17 mouse cellular contexts compared by ENCODE assay signal in the genomic region with DNA sequence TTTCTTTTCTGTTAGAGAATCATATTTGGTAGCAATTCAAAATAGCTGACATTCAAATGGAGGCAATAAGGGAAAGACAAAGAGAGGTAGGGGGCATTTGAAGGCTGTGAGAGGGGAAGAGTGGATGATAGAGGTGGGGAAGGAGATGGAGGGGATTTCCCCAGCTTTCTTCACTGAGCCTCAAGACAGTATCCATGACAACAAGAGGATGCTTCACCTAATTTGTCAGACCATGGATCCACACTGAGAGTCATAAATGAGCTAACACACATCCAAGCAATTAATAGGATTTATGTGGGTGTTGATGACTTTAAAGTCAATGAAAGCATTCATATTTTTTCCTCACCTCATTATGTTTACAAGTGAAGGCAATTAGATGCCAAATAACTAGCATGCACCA.
DNase-seq lines count a peak whose midpoint lies in the region; ATAC-seq and TF ChIP-seq lines count a peak whose summit lies in the region.
"Had no signal": no experiment of that assay in that cellular context is flagged by ENCODE, and none has a peak within 500 bp of the region (broad histone marks: within the 10 kb centered on the region; RNA-seq: fewer than 3 reads in every experiment).

No protein-coding gene starts in this region.

- H3K36me3 ChIP-seq in forebrain, embryonic 14.5 days (ENCODE audit: control insufficient read depth, insufficient read depth, low read length): no peaks in the 10 kb centered on the region
- H3K36me3 ChIP-seq in forebrain, embryonic 10.5 days (replicated peaks): no peaks in the 10 kb centered on the region
- no peaks in the 10 kb centered on the region for H3K36me3 ChIP-seq in hindbrain, embryonic 15.5 days
- no peaks in the 10 kb centered on the region for H3K36me3 ChIP-seq in hindbrain, embryonic 10.5 days
- H3K36me3 ChIP-seq: embryonic facial prominence, embryonic 10.5 days; heart, embryonic 12.5 days; intestine, embryonic 15.5 days had no signal

- H3K4me1 ChIP-seq in forebrain, embryonic 14.5 days (ENCODE audit: control insufficient read depth, insufficient read depth, low read length): no peaks in the 10 kb centered on the region
- no peaks in the 10 kb centered on the region for H3K4me1 ChIP-seq in forebrain, embryonic 10.5 days
- no peaks in the 10 kb centered on the region for H3K4me1 ChIP-seq in hindbrain, embryonic 15.5 days (replicated peaks)
- no peaks in the 10 kb centered on the region for H3K4me1 ChIP-seq in hindbrain, embryonic 10.5 days (replicated peaks)
- H3K4me1 ChIP-seq: embryonic facial prominence, embryonic 10.5 days; heart, embryonic 12.5 days; intestine, embryonic 15.5 days had no signal

- ATAC-seq in forebrain, embryonic 14.5 days: no peak
- ATAC-seq in hindbrain, embryonic 15.5 days (ENCODE audit: low FRiP score, low read depth): 0 out of 2 replicates have a peak, but pooled peaks have one; percentile 19
- ATAC-seq: activated CD4-positive, CD25-positive, alpha-beta regulatory T cell, adult 4 months; forebrain, postnatal 0 days; intestine, embryonic 15.5 days; Patski had no signal

- H3K4me2 ChIP-seq in forebrain, embryonic 14.5 days (ENCODE audit: low read length): no peak overlapping the region
- H3K4me2 ChIP-seq in hindbrain, embryonic 15.5 days: no peak overlapping the region
- H3K4me2 ChIP-seq: heart, embryonic 12.5 days; intestine, embryonic 15.5 days had no signal

- no peak overlapping the region for H3K4me3 ChIP-seq in forebrain, embryonic 14.5 days (ENCODE audit: low read depth, low read length)
- no peak overlapping the region for H3K4me3 ChIP-seq in forebrain, embryonic 10.5 days
- H3K4me3 ChIP-seq in hindbrain, embryonic 15.5 days: no peak overlapping the region
- H3K4me3 ChIP-seq in hindbrain, embryonic 10.5 days: no peak overlapping the region
- H3K4me3 ChIP-seq: embryonic facial prominence, embryonic 10.5 days; heart, embryonic 12.5 days; intestine, embryonic 15.5 days had no signal

- peak; percentile 7 for DNase-seq in forebrain, embryonic 14.5 days (ENCODE audit: low spot score)
- DNase-seq in forebrain, embryonic 10.5 days (ENCODE audit: extremely low spot score, low spot score): no peak
- DNase-seq in hindbrain, embryonic 10.5 days (ENCODE audit: low spot score): no peak
- DNase-seq in brain, embryonic 14.5 days (ENCODE audit: low read depth): peak; percentile 32
- no peak for DNase-seq in heart, adult 11 months
- DNase-seq in layer of hippocampus, postnatal 36 days: no peak
- DNase-seq: adrenal gland, postnatal 14 days; cerebellum, adult 18-20 months; cerebellum, postnatal 10 days; forebrain, postnatal 0 days; gastrocnemius, postnatal 14 days had no signal

- H3K27me3 ChIP-seq in forebrain, embryonic 14.5 days (replicated peaks; ENCODE audit: control insufficient read depth, insufficient read depth, low read length): no peaks in the 10 kb centered on the region
- H3K27me3 ChIP-seq in forebrain, embryonic 10.5 days (ENCODE audit: poor library complexity, severe bottlenecking): no peaks in the 10 kb centered on the region
- H3K27me3 ChIP-seq in hindbrain, embryonic 15.5 days: no peaks in the 10 kb centered on the region
- no peaks in the 10 kb centered on the region for H3K27me3 ChIP-seq in hindbrain, embryonic 10.5 days (ENCODE audit: insufficient read depth, poor library complexity, severe bottlenecking)
- H3K27me3 ChIP-seq: heart, embryonic 12.5 days; intestine, embryonic 15.5 days had no signal

- H3K9ac ChIP-seq in forebrain, embryonic 14.5 days (ENCODE audit: low read length): no peak overlapping the region
- no peak overlapping the region for H3K9ac ChIP-seq in hindbrain, embryonic 15.5 days
- H3K9ac ChIP-seq: forebrain, postnatal 0 days; heart, embryonic 12.5 days; intestine, embryonic 15.5 days had no signal

- no peak for TF ChIP-seq POLR2A in brain, embryonic 14.5 days (IDR thresholded peaks at IDR 0.05; ENCODE audit: borderline replicate concordance, extremely low read depth, insufficient read depth, insufficient read length, poor library complexity, severe bottlenecking)

- no peak for TF ChIP-seq CTCF in brain, embryonic 14.5 days (IDR thresholded peaks at IDR 0.05; ENCODE audit: borderline replicate concordance, extremely low read depth, insufficient read depth, insufficient read length)

- H3K9me3 ChIP-seq in forebrain, embryonic 14.5 days (replicated peaks; ENCODE audit: control insufficient read depth, low read length): no peaks in the 10 kb centered on the region
- no peaks in the 10 kb centered on the region for H3K9me3 ChIP-seq in forebrain, embryonic 10.5 days
- no peaks in the 10 kb centered on the region for H3K9me3 ChIP-seq in hindbrain, embryonic 15.5 days
- no peaks in the 10 kb centered on the region for H3K9me3 ChIP-seq in hindbrain, embryonic 10.5 days
- H3K9me3 ChIP-seq: embryonic facial prominence, embryonic 10.5 days; heart, embryonic 12.5 days; intestine, embryonic 15.5 days had no signal

- no peak overlapping the region for H3K27ac ChIP-seq in forebrain, embryonic 14.5 days (ENCODE audit: low read depth, low read length)
- no peak overlapping the region for H3K27ac ChIP-seq in forebrain, embryonic 10.5 days
- H3K27ac ChIP-seq in hindbrain, embryonic 15.5 days (replicated peaks): no peak overlapping the region
- H3K27ac ChIP-seq in hindbrain, embryonic 10.5 days: no peak overlapping the region
- H3K27ac ChIP-seq: embryonic facial prominence, embryonic 10.5 days; intestine, embryonic 15.5 days had no signal

Comparison
In these comparisons a context has a peak if more than half of its experiments do, and no peak if none do; other contexts are left out.
1. DNase-seq: peak in forebrain, embryonic 14.5 days (single experiment) and brain, embryonic 14.5 days (single experiment); none in forebrain, embryonic 10.5 days (single experiment), hindbrain, embryonic 10.5 days (single experiment), heart, adult 11 months (single experiment) and layer of hippocampus, postnatal 36 days (0 of 2).